Mouse (Mus musculus) thymus, adult 2 months (tissue): ENCODE results near the gene Tomt. TPM values are rescaled to one million over a fixed set of nuclear protein-coding genes. Genes with fewer than 3 reads are reported as not detected.
"Not testable (repeated sequence)": the region's sequence is repeated elsewhere in the genome, so short reads cannot be mapped to it uniquely, and the experiment has no call there.

ENCODE experiments used
- DNase-seq: peaks from one replicate; pipeline ENCODE4 v3.0.0; 2021
- H3K27ac ChIP-seq: fragments of 200-500 bp; 2 replicates; pipeline ENCODE4 v1.5.1; 2012; ENCODE audit warnings: low read length, control low read depth; ENCODE audit not compliant: control insufficient read depth, insufficient read depth
- H3K27me3 ChIP-seq: fragments of 200-500 bp; 2 replicates; pipeline ENCODE4 v1.6.1; 2012; ENCODE audit warnings: mild to moderate bottlenecking, low read length, moderate library complexity, mixed read lengths; ENCODE audit not compliant: control insufficient read depth, insufficient read depth
- H3K36me3 ChIP-seq: fragments of 200-500 bp; 2 replicates; pipeline ENCODE4 v1.6.1; 2012; ENCODE audit warnings: mild to moderate bottlenecking, low read length, moderate library complexity; ENCODE audit not compliant: control insufficient read depth, insufficient read depth
- H3K4me1 ChIP-seq: fragments of 200-500 bp; replicated peaks from 2 replicates; pipeline ENCODE4 v1.6.1; 2012; ENCODE audit warnings: low read length; ENCODE audit not compliant: control insufficient read depth, insufficient read depth
- H3K4me3 ChIP-seq: fragments of 200-500 bp; 2 replicates; pipeline ENCODE4 v1.5.1; 2012; ENCODE audit warnings: mild to moderate bottlenecking, low read length, control low read depth, moderate library complexity; ENCODE audit not compliant: control insufficient read depth, insufficient read depth
- CTCF ChIP-seq: fragments of 200-500 bp; IDR thresholded peaks from 2 replicates; pipeline ENCODE4 v1.5.1; 2012; ENCODE audit warnings: mild to moderate bottlenecking, control low read depth, low read length, moderate library complexity, borderline replicate concordance; ENCODE audit not compliant: control insufficient read depth, poor library complexity, insufficient read depth; ENCODE audit errors: extremely low read depth
- POLR2A ChIP-seq: fragments of 200-500 bp; IDR thresholded peaks from 2 replicates; pipeline ENCODE4 v1.6.1; 2012; ENCODE audit warnings: mild to moderate bottlenecking, low read length, control low read depth, moderate library complexity; ENCODE audit not compliant: control insufficient read depth, poor library complexity, insufficient read depth; ENCODE audit errors: extremely low read depth
- WGBS: fragments of 180-500 bp; shearing (Covaris S2); methylation state at CpG from one replicate; pipeline ENCODE4 v1.1.7; 2018; 5-methylcytosine and 5-hydroxymethylcytosine counted together
- polyA plus RNA-seq: library from polyadenylated mRNA; depleted of rRNA; stranded (reverse); fragments of >200 nt; gene quantifications from 2 replicates; pipeline ENCODE4 v1.2.3, GENCODE M21; 2012

The Tomt gene
- polyA plus RNA-seq, 1 experiment = 0.20 TPM

GRCm38 (mm10) chr7:101933300-101933699 lies 27.1 kb upstream of the Tomt start:
- Histone ChIP-seq H3K4me1 (0 out of 2 replicates have a peak, but pooled peaks cover 2% of the 10 kb centered on the region), H3K36me3 (no peaks in the 10 kb centered on the region), H3K27ac (peak overlapping the region; percentile 20; the same call in 1 of the 2 replicates), H3K4me3 (peak overlapping the region; percentile 83), H3K27me3 (no peaks in the 10 kb centered on the region)
- TF ChIP-seq POLR2A (no peak), CTCF (no peak)
- DNase-seq = no peak
- WGBS = 4% methylated on average over 15 of the region's 15 CpGs

DNA sequence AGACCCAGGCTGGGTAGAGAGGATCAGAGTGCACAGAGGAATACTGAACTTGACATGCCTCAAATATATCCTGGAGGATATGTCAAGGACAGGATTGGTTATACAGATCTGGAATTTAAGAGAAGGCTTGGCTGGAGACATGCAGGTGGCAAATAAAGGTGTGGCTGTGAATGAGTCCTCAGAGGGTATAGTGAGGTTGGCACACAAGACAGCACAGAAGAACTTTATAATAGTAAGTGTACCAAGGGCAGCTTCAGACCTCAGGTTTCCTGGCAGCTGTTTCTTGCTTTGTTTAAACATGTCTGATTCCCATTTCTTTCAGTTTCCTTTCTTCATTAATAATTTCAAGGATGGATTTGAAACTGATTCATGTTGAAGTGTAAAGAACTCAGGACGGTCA lies 26.4 kb upstream of the Tomt start:
- 89% methylated on average over 1 of the region's 1 CpGs for WGBS
- Histone ChIP-seq H3K36me3 (no peaks in the 10 kb centered on the region), H3K27me3 (no peaks in the 10 kb centered on the region), H3K27ac (no peak overlapping the region), H3K4me1 (0 out of 2 replicates have a peak, but pooled peaks cover 2% of the 10 kb centered on the region), H3K4me3 (no peak overlapping the region)
- no peak for DNase-seq
- no peak for TF ChIP-seq POLR2A
- TF ChIP-seq CTCF = no peak

GRCm38 (mm10) chr7:101928093-101928492 lies 21.9 kb upstream of the Tomt start:
- no peak for TF ChIP-seq POLR2A
- no peak for TF ChIP-seq CTCF
- WGBS = 94% methylated on average over 3 of the region's 3 CpGs
- H3K4me3 ChIP-seq = no peak overlapping the region
- DNase-seq = no peak
- H3K4me1 ChIP-seq = no peaks in the 10 kb centered on the region
- H3K27me3 ChIP-seq = no peaks in the 10 kb centered on the region
- no peaks in the 10 kb centered on the region for H3K36me3 ChIP-seq
- no peak overlapping the region for H3K27ac ChIP-seq

GRCm38 (mm10) chr7:101925892-101926291 lies 19.7 kb upstream of the Tomt start:
- H3K27ac ChIP-seq, H3K27me3 ChIP-seq, H3K36me3 ChIP-seq, DNase-seq, H3K4me3 ChIP-seq, H3K4me1 ChIP-seq: not testable (repeated sequence)

DNA sequence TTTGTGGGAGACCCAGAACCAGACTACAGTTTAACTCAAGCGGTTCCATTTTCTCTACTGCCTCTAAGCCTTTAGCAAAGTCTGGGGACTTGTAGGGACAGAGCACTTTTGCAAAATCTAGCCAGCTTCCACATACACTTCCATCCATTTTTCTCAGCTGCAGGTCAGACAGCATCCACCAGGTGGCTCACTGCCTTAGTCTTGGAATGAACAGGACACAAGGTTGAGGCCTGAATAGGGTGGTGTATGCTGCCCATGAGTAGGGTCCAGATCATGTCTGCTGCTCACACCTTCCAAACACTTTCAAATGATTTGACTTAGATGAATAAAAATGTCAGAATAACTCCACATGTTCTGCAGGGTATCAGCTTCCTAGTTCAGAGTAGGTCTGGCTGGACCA lies 11.9 kb upstream of the Tomt start:
- WGBS = 42% methylated on average over 1 of the region's 1 CpGs

DNA sequence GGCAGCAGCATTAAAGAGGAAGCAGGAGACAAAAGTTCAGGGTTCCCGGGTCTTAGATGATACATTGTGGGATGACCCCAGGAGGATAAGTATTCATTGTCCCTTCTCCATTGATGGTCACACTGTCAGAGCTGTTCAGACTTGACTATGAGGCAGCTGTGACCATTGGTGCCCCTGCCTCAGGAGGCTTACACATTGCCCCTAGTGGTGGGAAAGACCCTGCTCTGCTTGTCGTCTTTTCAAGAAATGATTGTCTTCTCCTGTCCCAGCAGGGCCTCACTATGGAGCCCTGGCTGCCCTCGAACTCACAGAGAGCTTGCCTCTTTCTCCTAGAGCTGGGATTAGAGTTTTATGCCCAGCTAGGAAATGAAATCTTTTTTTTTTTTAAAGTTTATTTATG lies 5.8 kb upstream of the Tomt start:
- Histone ChIP-seq H3K27ac (no peak overlapping the region), H3K4me3 (no peak overlapping the region), H3K4me1 (no peaks in the 10 kb centered on the region; the same call in 1 of the 2 replicates), H3K27me3 (no peaks in the 10 kb centered on the region), H3K36me3 (peaks cover 23% of the 10 kb centered on the region)
- no peak for TF ChIP-seq POLR2A
- TF ChIP-seq CTCF = no peak
- no peak for DNase-seq
- 77% methylated on average over 3 of the region's 3 CpGs for WGBS

More for the DNA sequence above, 11.9 kb upstream of the Tomt start:
- TF ChIP-seq POLR2A = no peak
- TF ChIP-seq CTCF = no peak
- H3K4me3 ChIP-seq = no peak overlapping the region
- H3K27me3 ChIP-seq = no peaks in the 10 kb centered on the region
- H3K36me3 ChIP-seq = peaks cover 4% of the 10 kb centered on the region
- DNase-seq = peak; percentile 56
- no peak overlapping the region for H3K27ac ChIP-seq
- H3K4me1 ChIP-seq = no peaks in the 10 kb centered on the region

DNA sequence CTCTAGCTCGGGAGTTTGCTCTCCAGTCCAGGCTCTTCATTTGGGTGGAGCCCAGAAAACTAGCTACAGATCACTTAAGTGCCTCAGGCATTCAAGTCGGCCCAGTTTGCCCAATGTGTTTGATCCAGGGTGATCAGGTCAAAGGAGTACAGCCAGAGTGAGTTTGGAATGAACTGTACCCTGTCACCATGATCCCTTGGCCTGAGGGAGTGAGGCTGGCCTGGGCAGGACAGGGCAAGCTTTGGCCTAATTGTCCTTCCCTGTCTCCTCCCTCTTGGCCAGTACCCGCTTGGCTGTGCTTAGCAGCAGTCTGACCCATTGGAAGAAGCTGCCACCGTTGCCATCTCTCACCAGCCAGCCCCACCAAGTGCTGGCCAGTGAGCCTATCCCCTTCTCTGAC lies 4.0 kb upstream of the Tomt start:
- TF ChIP-seq POLR2A = no peak
- no peak for TF ChIP-seq CTCF
- Histone ChIP-seq H3K4me1 (peaks cover 6% of the 10 kb centered on the region), H3K27ac (no peak overlapping the region), H3K4me3 (no peak overlapping the region), H3K36me3 (peaks cover 23% of the 10 kb centered on the region), H3K27me3 (no peaks in the 10 kb centered on the region)
- no peak for DNase-seq
- 82% methylated on average over 4 of the region's 4 CpGs for WGBS
